Mouse (Mus musculus): ENCODE data around the gene Bicra. TPM values are rescaled to one million over a fixed set of nuclear protein-coding genes. Genes with fewer than 3 reads are reported as not detected.

The Bicra gene
- polyA plus RNA-seq, 1 experiment from 2014 or later = 3.5 TPM

DNA sequence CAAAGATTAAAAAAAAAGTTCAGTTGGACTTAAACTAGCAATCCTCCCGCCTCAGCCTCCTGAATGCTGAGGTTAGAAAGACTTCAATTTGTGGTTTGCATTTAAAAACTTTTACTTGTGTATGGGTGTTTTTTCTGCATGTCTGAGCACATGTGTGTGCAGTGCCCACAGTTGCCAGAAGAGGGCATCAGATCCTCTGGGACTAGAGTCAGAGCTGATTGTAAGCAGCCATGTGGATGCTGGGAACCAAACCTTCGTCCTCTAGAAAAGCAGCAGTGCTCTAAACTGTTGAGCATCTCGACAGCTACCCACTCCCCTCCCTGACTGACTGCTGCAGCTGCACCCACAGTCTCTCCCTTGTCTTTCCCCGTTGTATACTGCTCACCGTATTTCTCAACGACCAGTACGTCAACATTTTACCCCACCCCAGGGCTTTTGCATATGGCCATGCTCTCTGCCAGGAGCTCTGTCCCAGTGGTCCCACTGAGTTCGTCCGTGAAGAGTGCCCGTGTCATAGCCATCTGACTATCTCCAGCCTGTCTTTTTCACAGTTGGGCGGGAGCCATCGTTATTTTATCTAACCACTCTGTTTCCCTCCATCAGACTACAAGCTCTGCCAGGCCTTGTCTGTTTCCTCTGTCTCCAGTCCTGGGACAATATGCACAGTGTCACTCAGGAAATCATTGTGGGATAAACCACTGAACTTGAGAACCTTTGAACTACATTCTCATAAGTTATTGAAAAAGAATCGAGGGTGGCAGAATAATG is 94.2 kb downstream of the Bicra start:
- ATAC-seq (replicated peaks; ENCODE audit: insufficient number of reproducible peaks, insufficient read depth, low FRiP score, low read depth) = no peak
- Histone ChIP-seq H3K4me2 (no peak overlapping the region), H3K9ac (no peak overlapping the region), H3K9me3 (replicated peaks) (no peaks in the 10 kb centered on the region), H3K36me3 (peaks cover 58% of the 10 kb centered on the region), H3K27me3 (no peaks in the 10 kb centered on the region), H3K4me1 (replicated peaks) (peaks cover 34% of the 10 kb centered on the region), H3K27ac (no peak overlapping the region), H3K4me3 (no peak overlapping the region)
- WGBS = 86% methylated on average over 13 of the region's 13 CpGs

DNA sequence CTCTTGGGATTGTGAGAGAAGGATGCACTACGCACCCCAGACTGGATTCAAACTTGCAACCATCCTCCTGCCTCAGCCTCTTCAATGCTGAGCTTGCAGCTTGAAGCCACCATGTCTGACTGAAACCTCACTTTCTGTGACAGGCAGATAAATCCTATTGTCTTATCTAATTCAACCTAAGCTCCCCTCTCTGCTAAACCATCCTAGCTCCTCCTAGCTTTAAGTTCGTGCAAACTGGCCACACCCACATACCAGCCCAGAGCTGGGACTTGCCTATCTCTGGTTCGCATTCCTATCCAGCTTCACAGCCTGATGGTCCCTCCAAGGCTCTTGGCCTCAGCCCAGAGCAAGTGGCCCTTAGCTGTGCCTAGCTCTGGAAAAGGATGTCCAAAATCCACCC is 95.3 kb downstream of the Bicra start:
- Histone ChIP-seq H3K9me3 (replicated peaks) (no peaks in the 10 kb centered on the region), H3K36me3 (peaks cover 53% of the 10 kb centered on the region), H3K27me3 (no peaks in the 10 kb centered on the region), H3K27ac (no peak overlapping the region), H3K9ac (no peak overlapping the region), H3K4me3 (no peak overlapping the region), H3K4me1 (replicated peaks) (peaks cover 38% of the 10 kb centered on the region), H3K4me2 (no peak overlapping the region)
- ATAC-seq (replicated peaks; ENCODE audit: insufficient number of reproducible peaks, insufficient read depth, low FRiP score, low read depth) = no peak
- WGBS = 44% methylated on average over 3 of the region's 3 CpGs

- H3K4me3 ChIP-seq = no peak overlapping the region
- no peak overlapping the region for H3K9ac ChIP-seq
- H3K4me2 ChIP-seq = no peak overlapping the region
- no peaks in the 10 kb centered on the region for H3K27me3 ChIP-seq
- no peak overlapping the region for H3K27ac ChIP-seq
- peaks cover 25% of the 10 kb centered on the region for H3K4me1 ChIP-seq (replicated peaks)
- no peaks in the 10 kb centered on the region for H3K9me3 ChIP-seq (replicated peaks)
- no peak for ATAC-seq (replicated peaks; ENCODE audit: insufficient number of reproducible peaks, insufficient read depth, low FRiP score, low read depth)
- WGBS = 87% methylated on average over 15 of the region's 15 CpGs
- H3K36me3 ChIP-seq = peaks cover 43% of the 10 kb centered on the region
These were observed 97.7 kb downstream of the Bicra start for GRCm38 (mm10) chr7:15950008-15950407.

DNA sequence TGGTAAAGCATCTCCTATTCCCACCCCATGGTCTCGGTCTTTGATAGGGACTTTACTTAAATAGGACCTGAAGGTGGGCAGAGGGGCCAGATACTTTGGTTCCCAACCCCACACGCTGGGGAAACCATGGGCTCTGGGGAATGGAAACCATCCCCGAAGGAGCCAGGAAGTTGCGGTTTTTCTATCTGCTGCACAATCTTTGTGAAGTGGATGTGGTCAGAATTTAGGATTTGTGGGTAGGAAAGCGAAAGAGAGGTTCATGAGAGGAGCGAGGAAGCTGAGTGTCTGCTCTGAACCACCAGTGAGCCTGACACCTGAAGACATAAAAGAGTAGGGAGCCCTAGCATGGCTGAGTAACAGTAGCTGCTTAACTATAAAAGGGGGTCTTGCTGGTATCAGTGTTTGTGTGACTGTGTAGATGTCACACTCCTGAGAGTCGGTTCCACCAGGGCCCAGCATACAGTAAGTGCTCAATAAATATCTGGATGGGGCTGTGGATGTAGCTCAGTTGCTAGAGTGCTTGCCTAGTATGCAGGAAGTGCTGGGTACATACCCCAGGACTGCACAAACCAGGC is 98.4 kb downstream of the Bicra start:
- H3K36me3 ChIP-seq = peaks cover 46% of the 10 kb centered on the region
- 76% methylated on average over 7 of the region's 7 CpGs for WGBS
- peak overlapping the region; percentile 67; the same call in 1 of the 2 replicates for H3K4me2 ChIP-seq
- no peaks in the 10 kb centered on the region for H3K27me3 ChIP-seq
- no peak for ATAC-seq (replicated peaks; ENCODE audit: insufficient number of reproducible peaks, insufficient read depth, low FRiP score, low read depth)
- H3K9me3 ChIP-seq (replicated peaks) = no peaks in the 10 kb centered on the region
- peak overlapping the region; percentile 75 for H3K27ac ChIP-seq
- no peak overlapping the region for H3K9ac ChIP-seq
- no peak overlapping the region for H3K4me3 ChIP-seq
- peaks cover 29% of the 10 kb centered on the region for H3K4me1 ChIP-seq (replicated peaks)

GRCm38 (mm10) chr7:15948381-15948941 is 99.3 kb downstream of the Bicra start:
- Histone ChIP-seq H3K4me3 (peak overlapping the region; percentile 31), H3K27ac (peak overlapping the region; percentile 75), H3K36me3 (peaks cover 49% of the 10 kb centered on the region), H3K9ac (peak overlapping the region; percentile 46), H3K9me3 (replicated peaks) (no peaks in the 10 kb centered on the region), H3K27me3 (no peaks in the 10 kb centered on the region), H3K4me2 (peak overlapping the region; percentile 67), H3K4me1 (replicated peaks) (peaks cover 33% of the 10 kb centered on the region)
- peak; percentile 72 for ATAC-seq (replicated peaks; ENCODE audit: insufficient number of reproducible peaks, insufficient read depth, low FRiP score, low read depth)
- WGBS = 3% methylated on average over 23 of the region's 23 CpGs

DNA sequence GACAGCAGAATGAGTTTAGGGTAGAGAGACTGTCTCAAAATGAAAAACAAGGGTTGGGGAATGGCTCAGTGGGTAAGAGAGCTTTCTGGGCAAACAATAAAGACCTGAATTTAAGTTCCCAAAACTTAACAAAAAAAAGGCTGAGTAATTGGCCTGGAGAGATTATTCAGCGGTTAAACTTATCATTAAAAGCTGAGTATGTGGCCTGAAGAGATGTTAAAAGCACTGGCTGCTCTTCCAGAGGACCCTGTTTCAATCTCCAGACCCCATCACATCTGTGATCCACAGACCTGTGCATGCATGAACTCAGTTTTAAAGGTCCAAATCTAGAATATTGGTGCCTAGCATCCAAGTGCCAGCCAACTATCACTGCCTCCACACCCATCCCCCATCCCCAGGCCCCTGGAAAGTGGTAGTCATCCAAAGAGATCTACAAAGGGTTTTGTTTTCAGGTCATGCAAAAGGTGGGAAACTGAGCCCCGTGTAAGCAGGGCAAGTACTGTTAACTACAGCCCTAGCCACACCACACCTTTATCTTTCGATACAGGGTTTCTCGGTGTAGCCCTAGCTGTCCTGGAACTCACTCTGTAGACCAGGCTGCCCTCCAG is 100.0 kb downstream of the Bicra start:
- no peaks in the 10 kb centered on the region for H3K9me3 ChIP-seq (replicated peaks)
- H3K4me2 ChIP-seq = peak overlapping the region; percentile 67
- H3K36me3 ChIP-seq = peaks cover 52% of the 10 kb centered on the region
- H3K27ac ChIP-seq = peak overlapping the region; percentile 75
- H3K9ac ChIP-seq = peak overlapping the region; percentile 46; the same call in 1 of the 2 replicates
- ATAC-seq (replicated peaks; ENCODE audit: insufficient number of reproducible peaks, insufficient read depth, low FRiP score, low read depth) = no peak
- H3K4me3 ChIP-seq = no peak overlapping the region; the same call in 1 of the 2 replicates
- WGBS = 36% methylated on average over 4 of the region's 4 CpGs
- H3K4me1 ChIP-seq (replicated peaks) = peaks cover 33% of the 10 kb centered on the region
- no peaks in the 10 kb centered on the region for H3K27me3 ChIP-seq

DNA sequence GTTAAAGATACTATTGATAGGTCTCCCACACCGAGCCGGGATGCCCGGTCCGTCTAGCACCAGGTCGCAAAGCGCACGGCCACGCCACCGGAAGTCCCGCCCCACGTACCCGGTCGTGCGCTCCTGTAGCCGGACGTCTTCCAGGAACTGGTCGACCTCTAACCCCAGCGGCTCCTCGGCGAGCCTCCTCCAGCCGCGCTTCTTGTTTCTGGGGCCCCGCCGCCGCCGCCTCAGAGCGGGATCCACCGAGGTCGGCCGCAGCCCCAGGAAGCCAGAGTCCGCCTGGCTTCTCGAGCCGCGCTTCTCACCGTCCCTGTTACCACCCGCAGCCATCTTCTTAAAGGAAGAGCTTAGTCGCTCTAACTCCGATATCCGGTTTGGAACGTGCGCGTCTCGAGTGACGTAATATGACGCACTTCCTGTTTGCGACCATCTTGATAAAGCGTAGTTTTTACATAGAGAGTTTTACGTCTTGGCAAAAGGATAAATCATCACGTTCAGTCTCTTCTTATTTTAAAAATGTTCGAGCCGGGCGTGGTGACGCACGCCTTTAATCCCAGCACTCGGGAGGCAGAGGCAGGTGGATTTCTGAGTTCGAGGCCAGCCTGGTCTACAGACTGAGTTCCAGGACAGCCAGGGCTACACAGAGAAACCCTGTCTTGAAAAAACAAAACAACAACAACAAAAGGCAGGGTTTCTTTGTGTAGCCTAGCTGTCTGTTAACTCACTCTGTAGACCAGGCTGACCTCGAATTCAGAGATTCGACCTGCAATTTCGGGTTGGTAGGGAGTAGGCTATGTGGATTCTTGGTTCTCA is 101.8 kb downstream of the Bicra start, which contains the start of gene Nop53:
Gene Nop53, minus strand, starts transcription at position 354 of the 816 bp plus-strand sequence.
- Histone ChIP-seq H3K27ac (peak within 1 kb of the TSS; percentile 98), H3K27me3 (no peaks in the 10 kb centered on the region), H3K36me3 (peaks cover 53% of the 10 kb centered on the region), H3K4me1 (replicated peaks) (peaks cover 27% of the 10 kb centered on the region), H3K9me3 (replicated peaks) (no peaks in the 10 kb centered on the region), H3K4me2 (peak within 1 kb of the TSS; percentile 67), H3K9ac (peak within 1 kb of the TSS; percentile 84), H3K4me3 (peak within 1 kb of the TSS; percentile 85)
- WGBS = 2% methylated on average over 59 of the region's 59 CpGs
- ATAC-seq (replicated peaks; ENCODE audit: insufficient number of reproducible peaks, insufficient read depth, low FRiP score, low read depth) = peak; percentile 77

GRCm38 (mm10) chr7:15945211-15945610 is 102.5 kb downstream of the Bicra start:
- H3K4me3 ChIP-seq = peak overlapping the region; percentile 85
- H3K9ac ChIP-seq = peak overlapping the region; percentile 84
- peaks cover 27% of the 10 kb centered on the region for H3K4me1 ChIP-seq (replicated peaks)
- peaks cover 52% of the 10 kb centered on the region for H3K36me3 ChIP-seq
- H3K9me3 ChIP-seq (replicated peaks) = no peaks in the 10 kb centered on the region
- H3K4me2 ChIP-seq = peak overlapping the region; percentile 67
- no peaks in the 10 kb centered on the region for H3K27me3 ChIP-seq
- peak overlapping the region; percentile 98 for H3K27ac ChIP-seq
- WGBS = 5% methylated on average over 8 of the region's 8 CpGs
- ATAC-seq (replicated peaks; ENCODE audit: insufficient number of reproducible peaks, insufficient read depth, low FRiP score, low read depth) = no peak

DNA sequence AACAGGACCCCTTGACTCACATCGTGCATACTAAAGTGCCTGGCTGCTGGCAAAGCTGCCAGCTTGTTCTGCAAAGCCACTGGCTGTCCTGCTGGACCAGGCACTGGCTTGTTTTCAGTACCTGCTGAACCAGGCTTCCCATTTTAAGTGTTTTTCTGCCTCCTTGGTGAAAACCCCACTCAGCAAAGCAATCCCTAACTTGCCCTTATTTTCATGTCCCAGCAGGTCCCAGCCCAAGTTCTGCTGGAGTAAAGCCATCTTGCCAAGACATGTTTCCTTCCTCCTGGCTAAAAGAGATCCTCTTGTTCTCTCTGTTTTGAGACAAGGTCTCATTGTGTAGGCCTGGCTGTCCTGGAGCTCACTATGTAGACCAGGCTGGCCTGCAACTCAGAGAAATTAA is 103.4 kb downstream of the Bicra start:
- 0 out of 2 replicates have a peak overlapping the region, but pooled peaks have one; percentile 85 for H3K4me3 ChIP-seq
- H3K4me2 ChIP-seq = peak overlapping the region; percentile 67; the same call in 1 of the 2 replicates
- 90% methylated on average over 1 of the region's 1 CpGs for WGBS
- H3K9me3 ChIP-seq (replicated peaks) = no peaks in the 10 kb centered on the region
- H3K4me1 ChIP-seq (replicated peaks) = peaks cover 25% of the 10 kb centered on the region
- ATAC-seq (replicated peaks; ENCODE audit: insufficient number of reproducible peaks, insufficient read depth, low FRiP score, low read depth) = no peak
- H3K27me3 ChIP-seq = no peaks in the 10 kb centered on the region
- H3K27ac ChIP-seq = no peak overlapping the region
- H3K9ac ChIP-seq = no peak overlapping the region
- H3K36me3 ChIP-seq = peaks cover 52% of the 10 kb centered on the region

DNA sequence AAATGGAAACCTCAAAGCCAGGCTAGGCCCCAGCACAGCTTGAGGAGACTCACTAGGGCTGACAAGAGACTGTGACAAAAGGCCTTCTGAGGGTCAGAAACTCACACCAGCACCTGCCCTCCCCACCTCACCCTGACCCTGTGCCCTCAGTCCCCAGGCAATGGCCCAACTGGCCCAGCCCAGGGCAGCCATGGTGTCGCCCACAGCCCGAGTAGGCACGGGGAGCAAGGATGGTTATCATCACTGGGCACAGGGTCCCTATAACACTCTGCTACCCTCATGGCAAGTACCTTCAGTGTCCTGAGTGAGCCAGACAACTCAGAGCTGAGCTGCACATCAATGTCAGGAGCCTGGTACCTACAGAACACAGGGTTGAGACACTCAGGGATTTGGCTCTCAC is 109.1 kb downstream of the Bicra start:
- Histone ChIP-seq H3K9me3 (replicated peaks) (no peaks in the 10 kb centered on the region), H3K9ac (no peak overlapping the region), H3K4me1 (replicated peaks) (peaks cover 3% of the 10 kb centered on the region; the same call in 1 of the 2 replicates), H3K27ac (no peak overlapping the region), H3K4me2 (no peak overlapping the region), H3K4me3 (no peak overlapping the region), H3K36me3 (peaks cover 81% of the 10 kb centered on the region), H3K27me3 (no peaks in the 10 kb centered on the region)
- WGBS = 97% methylated on average over 3 of the region's 3 CpGs
- ATAC-seq (replicated peaks; ENCODE audit: insufficient number of reproducible peaks, insufficient read depth, low FRiP score, low read depth) = no peak

Measured in heart, embryonic 15.5 days (tissue).